Mouse (Mus musculus) bone marrow macrophage, adult 2 months (primary cell): ENCODE results near the gene Setd1a.

Source experiments
- CTCF ChIP-seq: IDR thresholded peaks from 2 replicates; pipeline ENCODE4 v1.5.1; 2012; ENCODE audit warnings: low read depth, mild to moderate bottlenecking, low read length, moderate library complexity
- POLR2A ChIP-seq: IDR thresholded peaks from 2 replicates; pipeline ENCODE4 v1.6.1; 2012; ENCODE audit warnings: mild to moderate bottlenecking, low read depth, low read length, borderline replicate concordance

DNA sequence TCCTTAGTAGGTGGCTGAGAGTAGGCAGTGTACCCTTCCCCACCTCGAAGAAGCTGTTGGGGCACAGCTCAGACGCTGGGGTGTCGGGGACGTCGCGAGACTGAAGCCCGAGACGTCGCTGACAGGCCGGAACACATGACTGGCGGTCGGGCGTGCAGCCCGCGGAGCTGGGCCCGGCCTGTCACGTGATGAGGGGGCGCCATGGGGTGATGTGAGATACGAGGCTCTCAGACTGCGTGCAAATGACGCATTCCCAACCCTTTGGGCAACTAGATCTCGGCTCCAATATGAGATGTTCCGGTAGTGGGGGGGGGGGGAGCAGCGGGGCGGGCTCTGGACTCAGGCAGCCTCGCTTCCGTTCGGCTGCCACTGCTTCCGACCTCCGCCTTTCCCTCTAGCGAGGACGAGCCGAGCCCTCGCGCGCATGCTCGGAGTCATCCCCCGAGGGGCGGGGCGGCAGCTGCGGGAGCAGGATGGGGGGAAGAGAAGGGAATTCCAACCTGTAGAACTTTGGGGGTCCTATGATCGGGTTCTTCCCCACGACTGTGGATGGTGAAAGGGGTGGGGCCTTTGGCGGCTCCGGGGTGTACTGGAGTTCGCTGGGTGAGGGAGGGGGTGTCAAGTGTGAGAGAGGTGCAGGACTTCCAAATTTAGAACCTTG is 65.0 kb downstream of the Setd1a start:
- no peak for TF ChIP-seq CTCF
- TF ChIP-seq POLR2A, result no peak
